Mouse (Mus musculus) heart, embryonic 10.5 days (tissue): ENCODE measurements around the gene Enpp1. TPM values are rescaled to one million over a fixed set of nuclear protein-coding genes. Genes with fewer than 3 reads are reported as not detected.

Source experiments
- DNase-seq: peaks from one replicate; pipeline ENCODE4 v3.0.0-alpha.2; 2017; ENCODE audit warnings: low spot score
- H3K27ac ChIP-seq: fragments of 300-500 bp; sonication (generic); 2 replicates; pipeline ENCODE4 v1.5.1; 2016; ENCODE audit warnings: mild to moderate bottlenecking
- H3K27me3 ChIP-seq: fragments of 300-500 bp; sonication (generic); 2 replicates; pipeline ENCODE4 v1.6.1; 2016; ENCODE audit warnings: mild to moderate bottlenecking; ENCODE audit not compliant: poor library complexity, insufficient read depth, severe bottlenecking
- H3K36me3 ChIP-seq: fragments of 300-500 bp; sonication (generic); 2 replicates; pipeline ENCODE4 v1.6.1; 2016; ENCODE audit warnings: mild to moderate bottlenecking, moderate library complexity
- H3K4me1 ChIP-seq: fragments of 300-500 bp; sonication (generic); 2 replicates; pipeline ENCODE4 v1.6.1; 2016; ENCODE audit warnings: mild to moderate bottlenecking
- H3K4me3 ChIP-seq: fragments of 300-500 bp; sonication (generic); 2 replicates; pipeline ENCODE4 v1.5.1; 2016; ENCODE audit warnings: mild to moderate bottlenecking, moderate library complexity
- H3K9me3 ChIP-seq: fragments of 300-500 bp; sonication (generic); 2 replicates; pipeline ENCODE4 v1.6.1; 2016; ENCODE audit warnings: mild to moderate bottlenecking, moderate library complexity
- WGBS: fragments of 180-500 bp; shearing (Covaris S2); methylation state at CpG from one replicate; pipeline ENCODE4 v1.1.7; 2016; 5-methylcytosine and 5-hydroxymethylcytosine counted together
- polyA plus RNA-seq: library from polyadenylated mRNA; unstranded; fragments of >200 nt; fragmentation: Nextera tagmentation; extraction: Ambion mirVana; gene quantifications from 2 replicates; pipeline ENCODE4 v1.2.1, GENCODE M21; 2016

Gene Enpp1
- polyA plus RNA-seq, 1 experiment from 2014 or later, result 4.2 TPM

DNA sequence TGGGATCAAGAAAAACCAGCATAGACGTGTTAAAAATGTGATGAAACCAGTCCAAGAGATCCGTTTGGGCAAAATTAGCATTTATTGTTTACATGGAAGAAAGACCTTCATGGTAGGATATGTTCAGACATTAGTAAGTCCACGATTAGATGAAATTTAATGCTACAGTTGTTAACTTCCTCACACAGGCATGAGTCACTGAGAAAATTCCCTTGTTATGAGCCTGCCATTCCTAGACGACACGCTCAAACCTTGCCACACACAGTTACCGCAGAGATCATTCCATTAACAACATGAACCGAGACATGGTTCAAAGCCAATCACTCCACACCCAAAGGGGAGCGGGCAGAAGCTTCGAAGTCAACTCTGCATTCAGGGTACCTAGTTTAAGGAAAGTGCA is 122.7 kb downstream of the Enpp1 start:
- no peak for DNase-seq
- no peak overlapping the region for H3K4me3 ChIP-seq
- H3K27me3 ChIP-seq, result no peaks in the 10 kb centered on the region
- no peaks in the 10 kb centered on the region for H3K36me3 ChIP-seq
- H3K27ac ChIP-seq, result no peak overlapping the region
- H3K9me3 ChIP-seq, result no peaks in the 10 kb centered on the region
- peaks cover 31% of the 10 kb centered on the region for H3K4me1 ChIP-seq
- WGBS, result 86% methylated on average over 9 of the region's 9 CpGs

DNA sequence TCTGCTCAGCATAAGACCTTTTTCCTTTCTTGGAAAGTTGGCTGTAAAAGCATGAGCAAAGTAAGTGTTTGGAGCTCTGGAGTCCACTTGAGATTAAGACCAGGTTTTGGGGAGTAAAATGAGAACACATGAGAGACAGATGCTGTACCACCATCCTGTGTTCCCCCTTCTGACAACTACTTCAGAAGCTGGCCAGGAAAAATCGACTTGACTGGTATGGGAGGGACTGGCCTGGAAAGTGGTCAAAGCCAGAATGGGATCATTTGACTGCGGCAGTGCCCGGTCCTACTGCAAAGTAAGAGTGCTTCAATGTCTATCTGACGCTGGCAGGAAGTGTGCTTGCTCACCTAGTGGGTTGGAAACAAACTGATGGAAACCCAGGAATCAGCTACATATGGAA is 123.1 kb downstream of the Enpp1 start:
- 76% methylated on average over 4 of the region's 4 CpGs for WGBS
- H3K27ac ChIP-seq, result no peak overlapping the region
- DNase-seq, result no peak
- no peaks in the 10 kb centered on the region for H3K36me3 ChIP-seq
- no peaks in the 10 kb centered on the region for H3K27me3 ChIP-seq
- H3K9me3 ChIP-seq, result no peaks in the 10 kb centered on the region
- no peak overlapping the region for H3K4me3 ChIP-seq
- peaks cover 27% of the 10 kb centered on the region for H3K4me1 ChIP-seq

Other genes with a start within 250 kb of the Enpp1 start
- gene Ccn2, start 116.7 kb downstream of the Enpp1 start, polyA plus RNA-seq, result 20.5 and 32.0 TPM in 2 replicates
- 1.5 and 2.1 TPM in 2 replicates for gene Enpp3, start 130.7 kb upstream of the Enpp1 start, polyA plus RNA-seq
- 16.2 and 18.6 TPM in 2 replicates for gene Med23, start 157.8 kb upstream of the Enpp1 start, polyA plus RNA-seq
- gene Arg1, start 215.3 kb upstream of the Enpp1 start, polyA plus RNA-seq, result 1.4 and 12.7 TPM in 2 replicates